Comparison of ENCODE assay signal across 7 mouse cellular contexts in genomic region chr8:87961108-87961507, GRCm38 (mm10). TPM values are rescaled to one million over a fixed set of nuclear protein-coding genes. Genes with fewer than 3 reads are reported as not detected.
DNase-seq lines count a peak whose midpoint lies in the region; ATAC-seq and TF ChIP-seq lines count a peak whose summit lies in the region.

No protein-coding gene starts in this region.

- H3K9ac ChIP-seq in embryonic facial prominence, embryonic 11.5 days (replicated peaks; ENCODE audit: low read length) = peak overlapping the region; percentile 52; the same call in 1 of the 2 replicates
- H3K9ac ChIP-seq in heart, embryonic 16.5 days (ENCODE audit: low read length) = no peak overlapping the region

- TF ChIP-seq CTCF in E14TG2a.4 (conservative IDR thresholded peaks at IDR 0.05; ENCODE audit: low read length) = peak; percentile 78

- H3K27ac ChIP-seq in embryonic facial prominence, embryonic 11.5 days (replicated peaks; ENCODE audit: low read depth, low read length) = no peak overlapping the region; the same call in 1 of the 2 replicates
- H3K27ac ChIP-seq in heart, embryonic 16.5 days (ENCODE audit: low read length) = no peak overlapping the region

- H3K27me3 ChIP-seq in E14TG2a.4 (ENCODE audit: insufficient read depth, low read length) = peaks cover 78% of the 10 kb centered on the region
- H3K27me3 ChIP-seq in embryonic facial prominence, embryonic 11.5 days (ENCODE audit: control insufficient read depth, insufficient read depth, low read length) = peaks cover 8% of the 10 kb centered on the region; the same call in 1 of the 2 replicates
- peaks cover 42% of the 10 kb centered on the region for H3K27me3 ChIP-seq in heart, embryonic 16.5 days (ENCODE audit: control insufficient read depth, insufficient read depth, low read length)

- peak overlapping the region; percentile 81 for H3K4me2 ChIP-seq in embryonic facial prominence, embryonic 11.5 days (ENCODE audit: low read depth, low read length)
- H3K4me2 ChIP-seq in heart, embryonic 16.5 days (ENCODE audit: low read depth, low read length) = peak overlapping the region; percentile 96

- peaks cover 55% of the 10 kb centered on the region for H3K4me1 ChIP-seq in E14TG2a.4 (replicated peaks; ENCODE audit: low read depth, low read length)
- peaks cover 9% of the 10 kb centered on the region for H3K4me1 ChIP-seq in embryonic facial prominence, embryonic 11.5 days (ENCODE audit: control insufficient read depth, insufficient read depth, low read length)
- H3K4me1 ChIP-seq in heart, embryonic 16.5 days (ENCODE audit: control insufficient read depth, insufficient read depth, low read length) = peaks cover 22% of the 10 kb centered on the region

- WGBS in embryonic facial prominence, embryonic 11.5 days = 1% methylated on average over 20 of the region's 20 CpGs
- under 1% methylated on average over 20 of the region's 20 CpGs for WGBS in heart, embryonic 16.5 days

- H3K9me3 ChIP-seq in E14TG2a.4 (ENCODE audit: low read length) = no peaks in the 10 kb centered on the region
- H3K9me3 ChIP-seq in embryonic facial prominence, embryonic 11.5 days (replicated peaks; ENCODE audit: control insufficient read depth, low read length) = no peaks in the 10 kb centered on the region
- no peaks in the 10 kb centered on the region for H3K9me3 ChIP-seq in heart, embryonic 16.5 days (replicated peaks; ENCODE audit: control insufficient read depth, low read length)

- peaks cover 4% of the 10 kb centered on the region; the same call in 1 of the 2 replicates for H3K36me3 ChIP-seq in E14TG2a.4 (ENCODE audit: insufficient read depth, low read length)
- H3K36me3 ChIP-seq in embryonic facial prominence, embryonic 11.5 days (replicated peaks; ENCODE audit: control insufficient read depth, insufficient read depth, low read depth, low read length) = no peaks in the 10 kb centered on the region
- no peaks in the 10 kb centered on the region for H3K36me3 ChIP-seq in heart, embryonic 16.5 days (ENCODE audit: control insufficient read depth, insufficient read depth)

- peak overlapping the region; percentile 94 for H3K4me3 ChIP-seq in E14TG2a.4 (replicated peaks; ENCODE audit: low read length)
- H3K4me3 ChIP-seq in embryonic facial prominence, embryonic 11.5 days (ENCODE audit: low read depth, low read length) = peak overlapping the region; percentile 35
- H3K4me3 ChIP-seq in heart, embryonic 16.5 days (ENCODE audit: low read length) = peak overlapping the region; percentile 79

- DNase-seq in ZHBTc4 (ENCODE audit: low read depth, low spot score) = peak; percentile 83
- DNase-seq in embryonic facial prominence, embryonic 11.5 days (ENCODE audit: low spot score) = peak; percentile 76
- DNase-seq in kidney, postnatal 25 days = peak; percentile 50 to 61
- DNase-seq in testis, postnatal 14 days (ENCODE audit: low spot score) = peak; percentile 62

- ATAC-seq in embryonic facial prominence, embryonic 11.5 days (replicated peaks; ENCODE audit: insufficient number of reproducible peaks, low FRiP score, low TSS enrichment, low read depth) = no peak
- no peak for ATAC-seq in heart, embryonic 16.5 days (replicated peaks; ENCODE audit: extremely low read depth, insufficient read depth, low FRiP score)
- ATAC-seq in megakaryocyte-erythroid progenitor cell, adult 5-6 weeks (replicated peaks; ENCODE audit: low FRiP score, low TSS enrichment, poor library complexity, severe bottlenecking) = 0 out of 2 replicates have a peak, but pooled peaks have one; percentile 16

RNA-seq across cellular contexts. Expression of gene Zfp423, which starts 1.7 kb away (rescaled TPM):
- polyA plus RNA-seq in embryonic facial prominence, embryonic 11.5 days (2014; fragmentation: Nextera tagmentation; extraction: Ambion mirVana) = 25.4 and 30.4 TPM in 2 replicates
- polyA plus RNA-seq in heart, embryonic 16.5 days (2015; fragmentation: Nextera tagmentation; extraction: Ambion mirVana) = 3.1 and 3.7 TPM in 2 replicates
- total RNA-seq in megakaryocyte-erythroid progenitor cell, adult 5-6 weeks (2014; fragmentation: Nextera tagmentation) = not detected in 2 replicates
- not detected in 2 replicates for total RNA-seq in megakaryocyte-erythroid progenitor cell, adult 5-6 weeks (2017)

Comparison
In these comparisons a context has a peak if more than half of its experiments do, and no peak if none do; other contexts are left out.
1. H3K4me3 ChIP-seq: peak in every context shown above with its lines; median percentile 94 in E14TG2a.4; 79 in heart, embryonic 16.5 days; 35 in embryonic facial prominence, embryonic 11.5 days.